Mouse (Mus musculus) MEL (cell line): ENCODE results near the gene Dnajc4. TPM values are rescaled to one million over a fixed set of nuclear protein-coding genes. Genes with fewer than 3 reads are reported as not detected.

Experiments used
- DNase-seq: peaks from one replicate; pipeline ENCODE4 v3.0.0; 2011; ENCODE audit warnings: low read depth, low spot score
- H3K27ac ChIP-seq: 2 replicates; pipeline ENCODE4 v1.5.1; 2012; ENCODE audit warnings: low read depth, mild to moderate bottlenecking, control low read depth, low read length, moderate library complexity; ENCODE audit not compliant: control insufficient read depth
- H3K27me3 ChIP-seq, 2 experiments: fragments of 150-350 bp in 1 of 2; sonication (generic) in 1 of 2; 2 replicates each; pipeline ENCODE4 v1.6.1; 2012; ENCODE audit warnings: low read length in 2 of 2, mild to moderate bottlenecking in 2 of 2, improper control_type of control experiment in 1 of 2, moderate library complexity in 1 of 2; ENCODE audit not compliant: insufficient read depth in 2 of 2, control insufficient read depth in 1 of 2
- H3K36me3 ChIP-seq, 2 experiments: 2 replicates each; pipeline ENCODE4 v1.6.1; 2012 to 2014; ENCODE audit warnings: low read length in 2 of 2, improper control_type of control experiment in 1 of 2, inconsistent platforms in 1 of 2, mild to moderate bottlenecking in 1 of 2; ENCODE audit not compliant: insufficient read depth in 2 of 2, control insufficient read depth in 1 of 2
- H3K4me1 ChIP-seq, 2 experiments: fragments of 150-350 bp in 1 of 2; sonication (generic) in 1 of 2; 2 replicates each; pipeline ENCODE4 v1.6.1; 2012; ENCODE audit warnings: low read length in 2 of 2, improper control_type of control experiment in 1 of 2, mild to moderate bottlenecking in 1 of 2; ENCODE audit not compliant: insufficient read depth in 2 of 2, control insufficient read depth in 1 of 2
- H3K4me3 ChIP-seq, 2 experiments: fragments of 150-350 bp in 1 of 2; sonication (generic) in 1 of 2; 2 replicates each; pipeline ENCODE4 v1.5.1; 2012; ENCODE audit warnings: low read depth in 2 of 2, low read length in 2 of 2, mild to moderate bottlenecking in 2 of 2, moderate library complexity in 2 of 2, control low read depth in 1 of 2, improper control_type of control experiment in 1 of 2; ENCODE audit not compliant: control insufficient read depth in 1 of 2, insufficient read depth in 1 of 2
- H3K79me2 ChIP-seq: 2 replicates; pipeline ENCODE4 v1.6.1; 2012; ENCODE audit warnings: mild to moderate bottlenecking, low read length, moderate library complexity; ENCODE audit not compliant: control insufficient read depth, poor library complexity, insufficient read depth
- H3K9ac ChIP-seq: 2 replicates; pipeline ENCODE4 v1.6.1; 2012; ENCODE audit warnings: low read depth, mild to moderate bottlenecking, control low read depth, low read length, moderate library complexity; ENCODE audit not compliant: control insufficient read depth, poor library complexity, severe bottlenecking
- H3K9me3 ChIP-seq: fragments of 150-350 bp; sonication (generic); replicated peaks from 2 replicates; pipeline ENCODE4 v1.6.1; 2012; ENCODE audit warnings: mild to moderate bottlenecking, low read length, improper control_type of control experiment, moderate library complexity; ENCODE audit not compliant: insufficient read depth
- CHD1 ChIP-seq: IDR thresholded peaks from 2 replicates; pipeline ENCODE4 v1.6.1; 2012; ENCODE audit warnings: low read depth, mild to moderate bottlenecking, inconsistent platforms, low read length, improper control_type of control experiment
- CHD2 ChIP-seq: IDR thresholded peaks from 2 replicates; pipeline ENCODE4 v1.6.1; 2011; ENCODE audit warnings: low read length, improper control_type of control experiment
- CTCF ChIP-seq, 3 experiments: IDR thresholded peaks in 2 of 3; conservative IDR thresholded peaks in 1 of 3; 2 replicates each; pipeline ENCODE4 v1.5.1; 2011 to 2012; ENCODE audit warnings: low read length in 3 of 3, low read depth in 2 of 3, mild to moderate bottlenecking in 2 of 3, improper control_type of control experiment in 1 of 3, inconsistent platforms in 1 of 3, mixed read lengths in 1 of 3, moderate library complexity in 1 of 3; ENCODE audit not compliant: control insufficient read depth in 1 of 3, insufficient read depth in 1 of 3, poor library complexity in 1 of 3, severe bottlenecking in 1 of 3
- ELF1 ChIP-seq: IDR thresholded peaks from 2 replicates; pipeline ENCODE4 v1.6.1; 2014; ENCODE audit warnings: low read depth, mild to moderate bottlenecking, inconsistent platforms, low read length, improper control_type of control experiment, moderate library complexity
- ETS1 ChIP-seq: IDR thresholded peaks from 2 replicates; pipeline ENCODE4 v1.6.1; 2012; ENCODE audit warnings: low read depth, mild to moderate bottlenecking, inconsistent platforms, low read length, improper control_type of control experiment, moderate library complexity
- GATA1 ChIP-seq: IDR thresholded peaks from 2 replicates; pipeline ENCODE4 v1.6.1; 2011; ENCODE audit warnings: low read depth, low read length, improper control_type of control experiment
- JUND ChIP-seq: IDR thresholded peaks from 2 replicates; pipeline ENCODE4 v1.6.1; 2011; ENCODE audit warnings: low read depth, mild to moderate bottlenecking, improper control_type of control experiment, low read length
- MAZ ChIP-seq: IDR thresholded peaks from 2 replicates; pipeline ENCODE4 v1.6.1; 2012; ENCODE audit warnings: low read depth, mild to moderate bottlenecking, inconsistent platforms, low read length, improper control_type of control experiment
- MEF2A ChIP-seq: IDR thresholded peaks from 2 replicates; pipeline ENCODE4 v1.6.1; 2014; ENCODE audit warnings: low read depth, mild to moderate bottlenecking, inconsistent platforms, low read length, improper control_type of control experiment; ENCODE audit not compliant: poor library complexity, insufficient replicate concordance, severe bottlenecking; ENCODE audit errors: extremely low read depth
- NRF1 ChIP-seq: IDR thresholded peaks from 2 replicates; pipeline ENCODE4 v1.6.1; 2014; ENCODE audit warnings: low read depth, mild to moderate bottlenecking, inconsistent platforms, low read length, improper control_type of control experiment, moderate library complexity; ENCODE audit not compliant: poor library complexity, insufficient read depth, severe bottlenecking
- RCOR1 ChIP-seq: IDR thresholded peaks from 2 replicates; pipeline ENCODE4 v1.6.1; 2012; ENCODE audit warnings: low read depth, mild to moderate bottlenecking, inconsistent platforms, low read length, improper control_type of control experiment
- SIN3A ChIP-seq: IDR thresholded peaks from 2 replicates; pipeline ENCODE4 v1.6.1; 2012; ENCODE audit warnings: low read length, improper control_type of control experiment, inconsistent platforms
- TCF12 ChIP-seq: IDR thresholded peaks from 2 replicates; pipeline ENCODE4 v1.6.1; 2014; ENCODE audit warnings: low read depth, mild to moderate bottlenecking, inconsistent platforms, low read length, improper control_type of control experiment, moderate library complexity
- UBTF ChIP-seq: IDR thresholded peaks from 2 replicates; pipeline ENCODE4 v1.6.1; 2012; ENCODE audit warnings: low read depth, mild to moderate bottlenecking, inconsistent platforms, low read length, improper control_type of control experiment, moderate library complexity, borderline replicate concordance; ENCODE audit not compliant: insufficient read depth
- ZKSCAN1 ChIP-seq: IDR thresholded peaks from 2 replicates; pipeline ENCODE4 v1.6.1; 2012; ENCODE audit warnings: low read depth, mild to moderate bottlenecking, inconsistent platforms, low read length, improper control_type of control experiment, moderate library complexity
- polyA plus RNA-seq, 2 experiments: library from polyadenylated mRNA; stranded (reverse) in 1 of 2; unstranded in 1 of 2; fragments of >175 nt in 1 of 2; fragments of >200 nt in 1 of 2; gene quantifications; 2 replicates each; pipeline versions ENCODE4 v1.2.1 to v1.2.4; 2012; ENCODE audit warnings: low replicate concordance in 2 of 2, low read depth in 1 of 2; ENCODE audit not compliant: insufficient read length in 2 of 2, insufficient read depth in 1 of 2, missing spikeins in 1 of 2
- total RNA-seq: library from RNA; depleted of rRNA; stranded (reverse); fragments of 300-350 nt; gene quantifications from 2 replicates; pipeline ENCODE4 v1.2.3, GENCODE M21; 2012

The Dnajc4 gene
- total and polyA plus RNA-seq, 3 experiments: 4.2 to 12.9 TPM; not detected in 1

DNA sequence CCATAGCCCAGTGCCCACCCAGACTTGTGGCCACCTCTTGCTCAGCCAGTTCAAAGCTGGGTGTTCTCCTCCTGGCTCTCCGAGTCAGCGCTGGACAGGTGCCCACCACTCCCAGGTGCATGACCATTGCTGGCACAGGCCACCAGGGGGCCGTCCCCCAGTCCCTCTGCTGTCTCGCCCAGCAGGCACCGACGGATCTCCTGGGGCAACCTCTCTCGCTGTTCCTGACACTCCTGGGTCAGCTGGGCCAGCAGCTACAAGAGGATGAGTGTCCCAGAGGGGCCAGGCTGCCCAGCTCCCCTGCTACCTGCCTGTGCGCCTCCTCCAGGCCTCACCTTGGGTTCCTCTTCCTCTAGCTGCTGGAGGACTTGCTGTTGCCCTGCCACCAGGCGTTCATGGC is 38.3 kb downstream of the Dnajc4 start:
- Histone ChIP-seq H3K27me3 (no peaks in the 10 kb centered on the region), H3K9me3 (no peaks in the 10 kb centered on the region), H3K79me2 (peaks cover 1% of the 10 kb centered on the region; the same call in 1 of the 2 replicates), H3K27ac (no peak overlapping the region), H3K36me3 (peaks cover 2 to 6% of the 10 kb centered on the region in 2 experiments; a peak in 2 of 4 replicates), H3K4me3 (no peak overlapping the region), H3K4me1 (0 out of 4 replicates have a peak, but pooled peaks cover 0 to 6% of the 10 kb centered on the region in 2 experiments), H3K9ac (no peak overlapping the region)
- peak; percentile 18 for DNase-seq
- peak; percentile 21 to 49 (median 37); a peak in 4 of 6 replicates for TF ChIP-seq CTCF (IDR thresholded peaks at IDR 0.05 in 2 of 3, conservative IDR thresholded peaks at IDR 0.05 in 1 of 3; ENCODE audit: control insufficient read depth in 1 of 3, insufficient read depth in 1 of 3, low read depth in 2 of 3, low read length in 3 of 3, poor library complexity in 1 of 3, severe bottlenecking in 1 of 3)
- TF ChIP-seq TCF12: no peak
- no peak for TF ChIP-seq JUND

DNA sequence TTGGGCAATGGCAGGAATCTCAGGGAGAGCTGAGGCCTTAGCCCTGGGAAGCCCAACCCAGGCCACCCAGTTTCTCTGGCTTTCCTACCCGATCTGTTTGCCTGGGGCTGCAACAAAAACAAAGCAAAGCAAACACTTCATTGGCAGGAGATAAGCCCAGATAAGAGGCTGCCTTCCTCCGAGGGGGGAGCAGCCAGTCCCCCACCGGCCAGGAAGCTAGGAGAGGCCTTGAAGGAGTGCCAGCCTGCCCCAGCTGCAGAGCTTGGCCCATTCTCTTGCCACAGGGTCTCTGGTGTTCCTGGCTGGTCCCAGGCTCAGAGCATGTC is 39.7 kb downstream of the Dnajc4 start:
- peak overlapping the region; percentile 61 to 72 for H3K4me3 ChIP-seq
- peak; percentile 52 for DNase-seq
- TF ChIP-seq ZKSCAN1: no peak
- no peak for TF ChIP-seq NRF1
- 0 out of 2 replicates have a peak, but pooled peaks have one; percentile 21 for TF ChIP-seq CHD1
- TF ChIP-seq RCOR1: 0 out of 2 replicates have a peak, but pooled peaks have one; percentile 14
- peak; percentile 79 for TF ChIP-seq GATA1
- peak; percentile 40; the same call in 1 of the 2 replicates for TF ChIP-seq ETS1
- no peak for TF ChIP-seq UBTF
- TF ChIP-seq MEF2A: no peak
- TF ChIP-seq CHD2: no peak
- TF ChIP-seq MAZ: no peak
- TF ChIP-seq SIN3A: no peak; the same call in 1 of the 2 replicates
- no peak for TF ChIP-seq ELF1

More for the DNA sequence above, 39.7 kb downstream of the Dnajc4 start:
- Histone ChIP-seq H3K9me3 (no peaks in the 10 kb centered on the region), H3K36me3 (peaks cover 2 to 6% of the 10 kb centered on the region in 2 experiments; a peak in 2 of 4 replicates), H3K9ac (peak overlapping the region; percentile 82), H3K4me1 (0 out of 4 replicates have a peak, but pooled peaks cover 0 to 6% of the 10 kb centered on the region in 2 experiments), H3K27me3 (no peaks in the 10 kb centered on the region), H3K27ac (peak overlapping the region; percentile 91), H3K79me2 (peaks cover 1% of the 10 kb centered on the region; the same call in 1 of the 2 replicates)
